Mouse (Mus musculus) heart, adult 2 months (tissue): ENCODE measurements at regions not wholly inside any gene's neighbourhood (a gene's known extent, or its start where the extent isn't known, plus 50 kb on each side); places are given as distances from the start of the nearest gene placed in this dataset.

Experiments used
- CTCF ChIP-seq: fragments of 200-600 bp; IDR thresholded peaks from 2 replicates; pipeline ENCODE4 v1.8.1; 2022; ENCODE audit warnings: antibody characterized with exemption, mild to moderate bottlenecking, moderate library complexity
- EP300 ChIP-seq: fragments of 200-500 bp; IDR thresholded peaks from 2 replicates; pipeline ENCODE4 v1.6.1; 2011; ENCODE audit warnings: low read depth, low read length, control low read depth; ENCODE audit not compliant: insufficient read depth
- POLR2A ChIP-seq: fragments of 200-500 bp; IDR thresholded peaks from 2 replicates; pipeline ENCODE4 v1.6.1; 2011; ENCODE audit warnings: mild to moderate bottlenecking, low read depth, low read length, control low read depth; ENCODE audit not compliant: insufficient read depth

- TF ChIP-seq POLR2A (no peak), CTCF (no peak), EP300 (no peak)
Measured at GRCm38 (mm10) chr5:44863887-44864286, 64.4 kb upstream of the Ldb2 start.
